Mouse (Mus musculus) CH12.LX (cell line): ENCODE data around the gene Cdh10.

Experiments used
- BHLHE40 ChIP-seq: IDR thresholded peaks from 2 replicates; pipeline ENCODE4 v1.6.1; 2011; ENCODE audit warnings: mild to moderate bottlenecking, low read depth, low read length, improper control_type of control experiment
- CHD1 ChIP-seq: IDR thresholded peaks from 2 replicates; pipeline ENCODE4 v1.6.1; 2012; ENCODE audit warnings: low read depth, low read length, improper control_type of control experiment, inconsistent platforms
- CTCF ChIP-seq, 2 experiments: IDR thresholded peaks in 1 of 2; conservative IDR thresholded peaks in 1 of 2; 2 replicates each; pipeline ENCODE4 v1.5.1; 2011 to 2012; ENCODE audit warnings: low read depth in 2 of 2, low read length in 2 of 2, improper control_type of control experiment in 1 of 2, inconsistent platforms in 1 of 2, mild to moderate bottlenecking in 1 of 2, moderate library complexity in 1 of 2
- E2F4 ChIP-seq: IDR thresholded peaks from 2 replicates; pipeline ENCODE4 v1.6.1; 2011; ENCODE audit warnings: low read depth, low read length, improper control_type of control experiment; ENCODE audit not compliant: insufficient replicate concordance
- EP300 ChIP-seq: IDR thresholded peaks from 2 replicates; pipeline ENCODE4 v1.6.1; 2011; ENCODE audit warnings: low read length, improper control_type of control experiment
- IRF4 ChIP-seq: IDR thresholded peaks from 2 replicates; pipeline ENCODE4 v1.6.1; 2014; ENCODE audit warnings: low read depth, mild to moderate bottlenecking, inconsistent platforms, low read length, improper control_type of control experiment
- KAT2A ChIP-seq: IDR thresholded peaks from 2 replicates; pipeline ENCODE4 v1.6.1; 2012; ENCODE audit warnings: low read length, improper control_type of control experiment, inconsistent platforms; ENCODE audit not compliant: insufficient replicate concordance
- MEF2A ChIP-seq: IDR thresholded peaks from 2 replicates; pipeline ENCODE4 v1.6.1; 2014; ENCODE audit warnings: low read depth, mild to moderate bottlenecking, inconsistent platforms, low read length, improper control_type of control experiment, borderline replicate concordance
- POLR2A ChIP-seq: IDR thresholded peaks from 2 replicates; pipeline ENCODE4 v1.6.1; 2011; ENCODE audit warnings: low read depth, mild to moderate bottlenecking, improper control_type of control experiment, low read length
- RCOR1 ChIP-seq: conservative IDR thresholded peaks from 2 replicates; pipeline ENCODE4 v1.6.1; 2012; ENCODE audit warnings: low read depth, mild to moderate bottlenecking, inconsistent platforms, low read length, improper control_type of control experiment
- USF2 ChIP-seq: conservative IDR thresholded peaks from 2 replicates; pipeline ENCODE4 v1.6.1; 2011; ENCODE audit warnings: low read depth, low read length, improper control_type of control experiment
- ZKSCAN1 ChIP-seq: IDR thresholded peaks from 2 replicates; pipeline ENCODE4 v1.6.1; 2012; ENCODE audit warnings: low read depth, inconsistent platforms, low read length, improper control_type of control experiment, borderline replicate concordance

DNA sequence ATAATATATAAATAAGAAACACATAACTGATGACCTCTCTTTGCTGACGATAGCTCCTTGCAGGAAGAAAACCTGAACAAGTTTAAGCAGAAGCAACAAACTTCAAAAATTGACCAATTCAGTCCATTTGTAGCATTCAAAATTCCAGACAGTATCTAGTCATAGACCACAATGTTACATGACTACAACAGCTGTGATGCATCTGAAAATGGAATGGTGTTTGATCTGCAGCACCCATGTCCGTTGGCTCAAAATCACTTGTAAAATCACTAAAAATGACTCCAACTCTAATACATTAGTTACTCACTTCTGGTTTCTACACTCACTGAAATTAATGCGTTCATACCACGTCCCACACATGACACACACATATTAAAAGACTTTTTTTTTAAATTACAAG, 91.9 kb downstream of the Cdh10 start:
- TF ChIP-seq KAT2A (no peak), EP300 (no peak), CTCF (conservative IDR thresholded peaks at IDR 0.05 in 1 of 2, IDR thresholded peaks at IDR 0.05 in 1 of 2; ENCODE audit: low read depth in 2 of 2, low read length in 2 of 2) (no peak), IRF4 (no peak), ZKSCAN1 (no peak), USF2 (no peak), POLR2A (no peak), CHD1 (no peak), BHLHE40 (no peak), MEF2A (no peak), RCOR1 (no peak), E2F4 (no peak)
